Mouse (Mus musculus): ENCODE results near the gene Chchd2. TPM values are rescaled to one million over a fixed set of nuclear protein-coding genes. Genes with fewer than 3 reads are reported as not detected.
A peak's percentile ranks its signal among the peaks of the same experiment; 100 is the strongest.

Gene Chchd2
- polyA plus RNA-seq, 1 experiment from 2014 or later, result 711 TPM

DNA sequence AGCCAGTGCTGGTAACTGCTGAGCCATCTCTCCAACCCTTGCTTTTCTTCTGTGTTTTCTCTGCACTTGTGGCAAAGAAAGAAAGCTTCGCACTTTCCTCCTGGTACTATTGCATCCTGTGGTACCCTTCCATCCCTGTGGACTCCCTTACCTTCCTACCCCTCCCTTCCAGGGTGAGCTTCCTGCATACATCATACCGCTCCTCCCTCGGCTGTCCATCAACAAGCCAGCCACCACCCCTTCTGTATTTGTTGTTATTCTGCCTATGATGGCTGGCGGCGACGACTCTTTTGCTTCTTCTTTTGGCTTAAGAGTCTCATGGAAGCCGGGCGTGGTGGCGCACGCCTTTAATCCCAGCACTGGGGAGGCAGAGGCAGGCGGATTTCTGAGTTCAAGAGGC, 12.2 kb downstream of the Chchd2 start:
- Histone ChIP-seq H3K4me1 (replicated peaks) (no peaks in the 10 kb centered on the region), H3K27me3 (no peaks in the 10 kb centered on the region), H3K27ac (replicated peaks) (no peak overlapping the region), H3K4me2 (no peak overlapping the region), H3K9ac (no peak overlapping the region), H3K36me3 (peaks cover 4% of the 10 kb centered on the region), H3K4me3 (no peak overlapping the region), H3K9me3 (no peaks in the 10 kb centered on the region)
- no peak for ATAC-seq (ENCODE audit: low FRiP score, low read depth)
- 79% methylated on average over 11 of the region's 11 CpGs for WGBS

DNA sequence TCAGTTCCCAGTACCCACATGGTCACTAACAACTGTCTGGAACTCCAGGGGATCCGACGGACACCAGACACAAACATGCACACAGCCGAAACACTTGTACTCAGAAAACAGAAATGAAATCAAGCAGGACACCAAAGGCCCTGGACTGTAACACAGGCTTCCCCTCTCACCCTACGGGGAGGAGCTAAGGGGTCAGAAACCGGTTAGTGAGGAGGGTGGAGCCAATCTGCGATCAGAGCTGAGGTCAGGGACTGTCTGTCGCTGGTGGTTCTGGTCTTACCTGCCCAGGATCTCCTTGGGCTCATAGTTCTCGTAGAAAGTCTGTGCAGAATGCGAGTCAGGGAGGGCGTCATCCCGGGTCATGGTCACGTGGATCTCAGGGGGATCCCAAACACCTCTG, 13.3 kb downstream of the Chchd2 start:
- H3K27me3 ChIP-seq, result no peaks in the 10 kb centered on the region
- no peak overlapping the region for H3K9ac ChIP-seq
- H3K27ac ChIP-seq (replicated peaks), result no peak overlapping the region
- no peaks in the 10 kb centered on the region for H3K36me3 ChIP-seq
- no peak overlapping the region for H3K4me2 ChIP-seq
- no peak for ATAC-seq (ENCODE audit: low FRiP score, low read depth)
- H3K4me1 ChIP-seq (replicated peaks), result no peaks in the 10 kb centered on the region
- 86% methylated on average over 12 of the region's 12 CpGs for WGBS
- H3K9me3 ChIP-seq, result no peaks in the 10 kb centered on the region
- no peak overlapping the region for H3K4me3 ChIP-seq

DNA sequence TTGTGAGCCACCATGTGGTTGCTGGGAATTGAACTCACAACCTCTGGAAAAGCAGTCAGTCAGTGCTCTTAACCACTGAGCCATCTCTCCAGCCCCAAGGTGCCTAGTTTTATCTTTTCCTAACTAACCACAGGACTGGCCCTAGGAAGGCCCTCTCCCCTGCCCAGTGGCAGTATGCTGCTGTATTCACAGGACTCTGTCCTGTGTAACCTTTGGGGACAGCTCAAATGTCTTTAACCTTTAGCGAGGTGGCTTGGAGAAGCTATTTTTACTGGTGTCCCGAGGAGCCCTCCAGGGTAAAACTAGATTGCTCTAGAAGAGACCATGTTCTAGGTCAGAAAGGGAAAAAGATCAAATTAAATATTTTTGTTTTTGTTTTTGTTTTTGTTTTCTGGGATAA, 16.0 kb downstream of the Chchd2 start:
- Histone ChIP-seq H3K9me3 (no peaks in the 10 kb centered on the region), H3K4me2 (no peak overlapping the region), H3K36me3 (no peaks in the 10 kb centered on the region), H3K4me1 (replicated peaks) (no peaks in the 10 kb centered on the region), H3K27ac (replicated peaks) (no peak overlapping the region), H3K9ac (no peak overlapping the region), H3K4me3 (no peak overlapping the region), H3K27me3 (no peaks in the 10 kb centered on the region)
- no peak for ATAC-seq (ENCODE audit: low FRiP score, low read depth)
- 83% methylated on average over 2 of the region's 2 CpGs for WGBS

DNA sequence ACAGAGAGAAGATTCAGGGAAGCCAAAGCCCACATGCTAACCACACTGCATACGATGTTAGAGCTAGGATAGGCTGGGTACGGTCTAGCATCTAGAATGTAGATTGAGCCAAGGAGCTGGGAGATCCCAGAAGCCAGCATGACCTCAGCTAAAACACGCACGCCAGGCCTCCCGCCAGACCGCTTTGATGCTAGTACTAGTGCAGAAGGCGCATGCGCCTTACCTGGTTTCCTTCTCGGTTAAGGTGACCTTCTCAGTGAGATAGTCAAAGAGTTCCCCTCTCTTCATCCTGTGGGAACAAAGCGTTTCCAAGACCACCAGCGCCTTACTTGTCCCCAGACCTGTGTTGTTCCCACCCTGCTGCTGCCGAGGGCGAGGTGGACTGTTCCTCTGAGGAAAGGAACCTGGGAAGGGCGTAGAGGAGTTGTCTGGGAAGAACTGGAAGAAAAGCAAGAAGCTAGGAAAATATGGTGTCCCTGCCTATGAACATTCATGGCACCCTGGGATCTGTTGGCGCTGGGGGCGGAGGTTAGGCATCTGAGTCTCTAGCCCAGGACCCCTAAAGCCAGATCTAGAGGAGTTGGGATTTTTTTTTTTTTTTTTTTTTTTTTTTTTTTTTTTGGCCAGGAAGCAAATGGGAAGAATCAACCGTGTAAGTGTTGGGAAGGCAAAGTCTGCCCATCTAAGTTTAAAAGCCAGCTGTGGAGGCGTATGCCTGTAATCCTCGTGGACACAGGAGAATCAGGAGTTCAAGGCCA, 17.9 kb downstream of the Chchd2 start:
- Histone ChIP-seq H3K9me3 (no peaks in the 10 kb centered on the region), H3K4me1 (replicated peaks) (no peaks in the 10 kb centered on the region), H3K27ac (replicated peaks) (no peak overlapping the region), H3K36me3 (no peaks in the 10 kb centered on the region), H3K9ac (no peak overlapping the region), H3K4me2 (no peak overlapping the region), H3K27me3 (no peaks in the 10 kb centered on the region), H3K4me3 (no peak overlapping the region)
- 91% methylated on average over 19 of the region's 19 CpGs for WGBS
- ATAC-seq (ENCODE audit: low FRiP score, low read depth), result no peak

DNA sequence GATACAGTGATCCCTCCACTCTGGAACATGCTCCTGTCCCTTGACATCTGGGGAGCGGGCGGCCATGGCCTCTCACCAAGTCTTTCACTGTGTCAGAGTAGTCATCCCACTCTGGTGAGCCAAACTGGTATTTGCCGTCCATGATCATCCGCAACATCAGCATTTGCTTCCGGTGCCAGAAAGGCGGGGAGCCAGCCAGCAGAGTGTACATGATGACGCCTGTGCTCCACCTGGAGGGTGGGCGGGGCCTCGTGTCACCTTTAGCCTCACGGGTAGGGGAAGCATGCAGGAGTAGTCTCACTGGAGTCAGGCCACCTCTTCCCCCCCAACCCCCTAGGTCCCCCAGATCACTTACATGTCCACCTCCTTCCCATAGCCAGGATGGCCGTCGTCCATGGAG, 21.4 kb downstream of the Chchd2 start:
- 91% methylated on average over 12 of the region's 12 CpGs for WGBS
- Histone ChIP-seq H3K36me3 (peaks cover 21% of the 10 kb centered on the region), H3K4me1 (replicated peaks) (no peaks in the 10 kb centered on the region), H3K9ac (no peak overlapping the region), H3K4me2 (no peak overlapping the region), H3K9me3 (no peaks in the 10 kb centered on the region), H3K27me3 (no peaks in the 10 kb centered on the region), H3K27ac (replicated peaks) (no peak overlapping the region), H3K4me3 (no peak overlapping the region)
- ATAC-seq (ENCODE audit: low FRiP score, low read depth), result no peak

DNA sequence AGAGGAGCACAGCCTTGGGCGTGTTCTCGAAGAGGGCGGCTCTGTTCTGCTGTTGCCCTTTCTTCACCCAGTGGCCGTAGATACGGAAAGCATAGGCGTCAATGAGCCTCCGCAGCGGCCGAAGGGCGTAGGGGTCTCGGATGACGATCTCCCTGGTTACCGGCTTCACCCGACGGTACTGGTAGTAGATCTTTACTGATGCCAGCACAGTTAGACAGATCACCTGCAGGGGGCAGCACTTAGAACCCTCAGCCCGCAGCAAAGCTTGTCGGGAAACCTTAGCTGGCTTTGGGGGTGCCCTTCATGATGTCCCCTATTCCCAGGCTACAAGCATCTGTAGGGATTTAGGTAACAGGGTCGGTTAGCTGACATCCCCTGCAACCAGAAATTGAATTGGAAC, 22.8 kb downstream of the Chchd2 start:
- 0 out of 2 replicates have a peak overlapping the region, but pooled peaks have one; percentile 6 for H3K4me2 ChIP-seq
- peaks cover 31% of the 10 kb centered on the region for H3K36me3 ChIP-seq
- H3K27me3 ChIP-seq, result no peaks in the 10 kb centered on the region
- WGBS, result 10% methylated on average over 18 of the region's 18 CpGs
- H3K4me1 ChIP-seq (replicated peaks), result no peaks in the 10 kb centered on the region
- no peaks in the 10 kb centered on the region for H3K9me3 ChIP-seq
- H3K27ac ChIP-seq (replicated peaks), result no peak overlapping the region
- no peak overlapping the region for H3K4me3 ChIP-seq
- no peak overlapping the region for H3K9ac ChIP-seq
- ATAC-seq (ENCODE audit: low FRiP score, low read depth), result no peak

DNA sequence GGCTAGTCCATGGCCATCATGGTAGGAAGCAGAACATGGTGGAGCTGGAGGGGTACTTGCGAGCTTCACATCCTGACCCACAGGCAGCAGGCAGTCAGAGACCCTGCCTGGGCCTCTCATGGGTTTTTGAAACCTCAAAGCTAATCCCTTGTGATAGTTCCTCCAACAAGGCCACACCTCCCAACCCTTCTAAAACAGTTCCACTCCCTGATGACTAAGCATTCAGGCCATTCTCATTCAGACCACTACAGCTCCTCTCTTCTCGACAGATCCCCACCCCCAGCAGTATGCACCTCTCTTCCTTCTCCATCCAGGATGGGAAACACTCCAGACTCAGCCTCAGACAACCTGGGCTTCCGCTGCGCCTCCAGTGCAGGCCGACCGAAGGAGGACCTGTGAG, 24.9 kb downstream of the Chchd2 start:
- H3K4me2 ChIP-seq, result no peak overlapping the region
- no peak overlapping the region for H3K27ac ChIP-seq (replicated peaks)
- no peak overlapping the region for H3K4me3 ChIP-seq
- H3K27me3 ChIP-seq, result no peaks in the 10 kb centered on the region
- H3K9ac ChIP-seq, result no peak overlapping the region
- no peaks in the 10 kb centered on the region for H3K4me1 ChIP-seq (replicated peaks)
- no peak for ATAC-seq (ENCODE audit: low FRiP score, low read depth)
- H3K9me3 ChIP-seq, result no peaks in the 10 kb centered on the region
- H3K36me3 ChIP-seq, result peaks cover 41% of the 10 kb centered on the region
- WGBS, result 96% methylated on average over 6 of the region's 6 CpGs

DNA sequence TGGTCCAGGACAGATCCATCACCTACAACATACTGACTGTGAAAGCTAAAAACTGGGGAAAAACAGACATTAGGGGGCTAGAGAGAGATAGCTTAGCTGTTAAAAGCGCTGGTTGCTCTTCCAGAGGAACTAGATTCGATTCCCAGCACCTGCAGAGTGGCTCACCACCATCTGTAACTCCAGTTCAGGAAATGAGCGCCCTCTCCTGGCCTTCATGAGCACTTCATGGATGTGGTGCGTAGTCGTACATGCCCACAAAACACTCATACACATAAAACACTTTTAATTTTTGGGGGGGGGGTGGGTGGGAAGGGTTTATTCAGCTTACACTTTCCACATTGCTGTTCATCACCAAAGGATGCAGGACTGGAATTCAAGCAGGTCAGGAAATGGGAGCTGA, 30.9 kb downstream of the Chchd2 start:
- no peak overlapping the region for H3K27ac ChIP-seq (replicated peaks)
- H3K4me1 ChIP-seq (replicated peaks), result no peaks in the 10 kb centered on the region
- H3K36me3 ChIP-seq, result peaks cover 54% of the 10 kb centered on the region
- H3K9me3 ChIP-seq, result no peaks in the 10 kb centered on the region
- H3K27me3 ChIP-seq, result no peaks in the 10 kb centered on the region
- WGBS, result 85% methylated on average over 5 of the region's 5 CpGs
- H3K4me2 ChIP-seq, result no peak overlapping the region
- H3K9ac ChIP-seq, result no peak overlapping the region
- H3K4me3 ChIP-seq, result no peak overlapping the region
- ATAC-seq (ENCODE audit: low FRiP score, low read depth), result no peak

DNA sequence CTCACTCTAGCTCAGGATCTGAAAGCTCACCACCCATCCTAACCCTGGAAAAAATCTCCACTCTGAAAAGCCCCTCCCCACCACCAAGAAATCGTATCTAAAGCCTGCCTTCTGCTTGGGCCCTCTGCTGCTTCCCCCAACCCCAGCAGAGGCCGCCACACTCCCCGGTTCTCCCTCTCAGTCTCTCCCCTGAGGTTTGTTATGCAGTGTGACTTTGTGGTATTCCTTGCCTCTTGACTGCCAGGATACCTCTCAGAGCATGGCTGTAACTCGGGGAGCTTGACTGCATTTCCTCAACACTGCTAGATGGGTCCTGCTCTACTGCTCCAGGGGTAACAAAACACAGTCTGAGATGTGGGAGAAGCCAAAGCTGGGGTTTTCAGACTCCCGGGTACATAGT, 32.1 kb downstream of the Chchd2 start:
- H3K9ac ChIP-seq, result no peak overlapping the region
- H3K4me1 ChIP-seq (replicated peaks), result no peaks in the 10 kb centered on the region
- H3K4me3 ChIP-seq, result no peak overlapping the region
- no peaks in the 10 kb centered on the region for H3K27me3 ChIP-seq
- H3K27ac ChIP-seq (replicated peaks), result no peak overlapping the region
- WGBS, result 47% methylated on average over 5 of the region's 5 CpGs
- H3K4me2 ChIP-seq, result no peak overlapping the region
- no peak for ATAC-seq (ENCODE audit: low FRiP score, low read depth)
- no peaks in the 10 kb centered on the region for H3K9me3 ChIP-seq
- peaks cover 44% of the 10 kb centered on the region for H3K36me3 ChIP-seq

DNA sequence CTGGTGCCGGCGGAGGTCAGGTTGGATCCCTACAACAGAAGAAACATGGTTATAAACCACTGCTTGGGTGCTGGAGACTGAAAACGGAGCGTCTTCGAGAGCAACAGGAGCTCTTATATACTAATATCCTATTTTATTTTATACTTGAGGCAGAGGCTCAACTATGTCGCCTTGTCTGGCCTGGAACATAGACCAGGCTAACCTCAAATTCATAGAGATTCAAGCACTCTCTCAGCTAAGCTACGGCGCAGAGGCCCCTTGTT, 39.8 kb downstream of the Chchd2 start:
- WGBS, result 58% methylated on average over 8 of the region's 8 CpGs
- no peak overlapping the region for H3K27ac ChIP-seq (replicated peaks)
- peak overlapping the region; percentile 74 for H3K4me2 ChIP-seq

DNA sequence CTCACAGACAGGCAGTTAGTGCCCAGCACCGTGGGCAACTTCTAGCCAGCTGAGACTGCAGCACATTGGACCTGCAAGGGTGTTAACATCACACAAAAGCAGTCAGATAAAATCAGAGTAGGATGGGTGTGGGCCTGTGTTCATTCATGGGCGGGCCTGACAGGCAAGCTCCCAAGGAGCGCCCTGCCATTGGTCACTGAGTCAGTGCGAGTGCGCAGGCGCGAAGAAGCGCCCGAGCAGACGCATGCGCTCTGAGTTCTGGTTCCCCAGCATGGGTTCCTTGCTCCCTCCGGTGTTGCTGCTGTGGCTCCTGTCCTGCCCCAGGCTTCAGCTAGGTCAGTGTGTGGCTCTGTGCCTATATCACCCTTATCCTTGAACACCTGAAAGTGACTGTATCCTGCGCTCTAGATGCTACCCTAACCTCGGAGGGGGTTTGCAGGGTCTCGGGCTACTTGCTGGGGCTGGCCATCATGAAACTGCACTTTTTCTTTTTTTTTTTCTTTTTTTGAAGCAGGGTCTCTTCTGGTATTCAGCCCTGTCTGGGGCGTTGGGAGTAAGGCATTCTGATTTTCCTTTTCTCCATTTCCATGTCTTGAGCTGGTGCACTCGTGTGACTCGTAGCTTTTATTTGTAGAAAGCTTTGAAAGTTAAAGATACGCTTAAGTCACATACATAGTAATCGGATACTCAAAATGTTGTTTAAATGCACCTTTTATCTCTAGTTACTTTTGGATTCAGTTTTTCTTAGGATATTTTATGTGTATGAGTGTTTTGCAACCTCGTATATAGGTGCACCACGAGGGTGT, 40.3 kb downstream of the Chchd2 start, which contains the start of gene Sumf2:
TSS of gene Sumf2 (plus strand) at position 235 of the 806 bp plus-strand sequence.
- Histone ChIP-seq H3K36me3 (peaks cover 28% of the 10 kb centered on the region), H3K4me2 (peak within 1 kb of the TSS; percentile 74), H3K27me3 (no peaks in the 10 kb centered on the region), H3K4me1 (replicated peaks) (peaks cover 15% of the 10 kb centered on the region), H3K9me3 (no peaks in the 10 kb centered on the region), H3K4me3 (peak within 1 kb of the TSS; percentile 61), H3K9ac (peak within 1 kb of the TSS; percentile 76), H3K27ac (replicated peaks) (peak within 1 kb of the TSS; percentile 76)
- WGBS, result 12% methylated on average over 22 of the region's 22 CpGs
- ATAC-seq (ENCODE audit: low FRiP score, low read depth), result peak; percentile 99

More for the DNA sequence above, 39.8 kb downstream of the Chchd2 start:
- no peaks in the 10 kb centered on the region for H3K27me3 ChIP-seq
- peak overlapping the region; percentile 76 for H3K9ac ChIP-seq
- no peak for ATAC-seq (ENCODE audit: low FRiP score, low read depth)
- H3K36me3 ChIP-seq, result peaks cover 28% of the 10 kb centered on the region
- peaks cover 15% of the 10 kb centered on the region for H3K4me1 ChIP-seq (replicated peaks)
- peak overlapping the region; percentile 61 for H3K4me3 ChIP-seq
- H3K9me3 ChIP-seq, result no peaks in the 10 kb centered on the region

DNA sequence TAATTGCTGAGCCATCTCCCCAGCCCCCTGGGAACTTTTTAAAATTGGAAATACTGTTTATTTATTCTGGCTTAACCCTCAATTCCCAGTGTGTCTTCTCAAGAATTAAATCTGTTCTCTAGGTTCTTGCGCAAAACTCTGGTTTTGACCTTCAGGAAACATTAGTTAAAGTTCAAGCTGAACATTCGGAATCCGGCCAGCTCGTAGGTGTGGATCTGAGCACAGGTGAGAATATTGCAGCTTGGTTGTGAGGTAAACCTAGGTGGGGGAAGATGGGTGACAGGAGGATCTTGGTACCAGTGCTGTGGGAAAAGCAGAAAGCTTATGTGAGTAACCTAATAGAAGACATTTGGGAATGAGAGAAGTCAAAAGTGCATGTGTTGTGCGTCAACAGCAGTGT, 42.4 kb downstream of the Chchd2 start:
- no peaks in the 10 kb centered on the region for H3K27me3 ChIP-seq
- ATAC-seq (ENCODE audit: low FRiP score, low read depth), result no peak
- 97% methylated on average over 5 of the region's 5 CpGs for WGBS
- no peak overlapping the region for H3K4me2 ChIP-seq
- no peak overlapping the region for H3K4me3 ChIP-seq
- H3K4me1 ChIP-seq (replicated peaks), result peaks cover 15% of the 10 kb centered on the region
- no peak overlapping the region for H3K27ac ChIP-seq (replicated peaks)
- no peak overlapping the region for H3K9ac ChIP-seq
- H3K9me3 ChIP-seq, result no peaks in the 10 kb centered on the region
- peaks cover 24% of the 10 kb centered on the region for H3K36me3 ChIP-seq
